Mouse (Mus musculus): ENCODE measurements at regions not wholly inside any gene's neighbourhood (a gene's known extent, or its start where the extent isn't known, plus 50 kb on each side); places are given as distances from the start of the nearest gene placed in this dataset.

- TF ChIP-seq CTCF (IDR thresholded peaks at IDR 0.05; ENCODE audit: borderline replicate concordance, extremely low read depth, insufficient read depth, insufficient read length) (no peak), POLR2A (IDR thresholded peaks at IDR 0.05; ENCODE audit: borderline replicate concordance, extremely low read depth, insufficient read depth, insufficient read length, poor library complexity, severe bottlenecking) (no peak)
These were observed 59.1 kb downstream of the Fos start for GRCm38 (mm10) chr12:85532613-85533460.

Data from brain, embryonic 14.5 days (tissue).